Mouse (Mus musculus) lung, postnatal 25 days (tissue): ENCODE data around the gene Ankrd34a.
"Not testable (repeated sequence)": the region's sequence is repeated elsewhere in the genome, so short reads cannot be mapped to it uniquely, and the experiment has no call there.

Experiments
- DNase-seq: peaks from one replicate; pipeline ENCODE4 v3.0.0; 2022; ENCODE audit warnings: low spot score

Gene Ankrd34a

GRCm38 (mm10) chr3:96579885-96580454 is 16.5 kb upstream of the Ankrd34a start:
- peak; percentile 93 for DNase-seq

- DNase-seq, result no peak
These were observed 15.3 kb upstream of the Ankrd34a start for GRCm38 (mm10) chr3:96581141-96581540.

DNA sequence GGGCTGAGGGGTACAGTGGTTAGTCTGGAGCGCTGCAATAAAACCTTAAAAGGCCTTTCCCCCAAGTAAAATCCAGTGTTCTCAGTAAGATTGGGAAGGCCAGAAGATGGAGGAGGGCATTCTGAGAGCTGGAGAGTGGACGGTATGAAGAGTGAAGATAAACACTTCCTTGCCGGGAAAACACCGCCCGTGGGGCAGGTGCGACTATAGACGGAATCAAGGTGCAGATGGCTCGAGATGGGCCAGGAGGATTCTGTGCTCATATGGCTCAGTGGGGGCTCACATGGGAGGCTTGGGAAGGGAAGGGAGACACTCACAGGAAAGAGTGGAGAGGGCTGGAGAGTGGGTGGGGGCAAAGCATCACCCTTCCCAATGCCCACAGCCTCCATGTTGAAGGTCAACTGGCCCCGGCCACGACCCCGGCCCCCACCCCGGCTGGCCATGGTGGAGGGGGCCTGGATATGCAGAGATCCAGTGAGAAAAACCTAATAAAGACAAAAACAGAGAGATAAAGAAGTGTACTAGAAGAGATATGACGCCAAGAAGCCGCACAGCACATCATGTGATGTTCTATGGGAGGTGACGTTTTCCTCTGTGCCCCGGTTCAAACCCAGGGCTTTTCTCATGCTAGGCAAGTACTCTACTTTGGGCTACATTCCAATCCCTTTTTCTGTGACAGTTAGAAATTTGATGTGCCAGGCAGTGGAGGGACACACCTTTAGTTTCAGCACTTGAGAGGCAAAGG is 14.5 kb upstream of the Ankrd34a start:
- no peak for DNase-seq

DNA sequence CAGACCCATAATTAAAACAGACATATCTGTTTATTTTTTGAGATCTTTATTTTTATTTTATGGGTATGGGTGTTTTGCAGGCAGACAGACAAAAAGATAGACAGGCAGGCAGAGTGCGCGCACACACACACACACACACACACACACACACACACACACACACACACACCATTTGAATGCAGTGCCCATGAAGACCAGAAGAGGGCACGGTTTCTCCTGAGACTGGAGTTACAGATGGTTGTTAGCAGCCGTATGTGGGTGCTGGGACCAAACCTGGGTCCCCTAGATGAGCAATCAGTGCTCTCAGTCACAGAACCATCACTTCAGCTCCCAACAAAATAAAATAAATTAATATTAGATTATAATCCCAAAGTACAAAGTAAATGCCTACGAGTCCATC is 13.1 kb upstream of the Ankrd34a start:
- DNase-seq, result no peak

DNA sequence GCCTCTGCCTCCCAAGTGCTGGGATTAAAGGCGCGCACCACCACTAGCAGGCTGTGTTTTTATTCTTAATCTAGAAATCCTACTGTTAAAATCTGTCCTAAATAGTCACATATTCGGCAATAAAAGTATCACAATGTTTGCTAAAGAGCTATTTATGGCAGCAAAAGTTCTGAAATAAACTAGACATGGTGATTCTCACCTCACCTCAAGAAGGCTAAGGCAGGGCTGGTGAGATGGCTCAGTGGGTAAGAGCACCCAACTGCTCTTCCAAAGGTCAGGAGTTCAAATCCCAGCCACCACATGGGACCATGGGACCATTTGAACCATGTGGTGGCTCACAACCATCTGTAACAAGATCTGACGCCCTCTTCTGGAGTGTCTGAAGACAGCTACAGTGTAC is 5.8 kb upstream of the Ankrd34a start:
- no peak for DNase-seq

GRCm38 (mm10) chr3:96593374-96593773 is 3.1 kb upstream of the Ankrd34a start:
- DNase-seq, result peak; percentile 65

DNA sequence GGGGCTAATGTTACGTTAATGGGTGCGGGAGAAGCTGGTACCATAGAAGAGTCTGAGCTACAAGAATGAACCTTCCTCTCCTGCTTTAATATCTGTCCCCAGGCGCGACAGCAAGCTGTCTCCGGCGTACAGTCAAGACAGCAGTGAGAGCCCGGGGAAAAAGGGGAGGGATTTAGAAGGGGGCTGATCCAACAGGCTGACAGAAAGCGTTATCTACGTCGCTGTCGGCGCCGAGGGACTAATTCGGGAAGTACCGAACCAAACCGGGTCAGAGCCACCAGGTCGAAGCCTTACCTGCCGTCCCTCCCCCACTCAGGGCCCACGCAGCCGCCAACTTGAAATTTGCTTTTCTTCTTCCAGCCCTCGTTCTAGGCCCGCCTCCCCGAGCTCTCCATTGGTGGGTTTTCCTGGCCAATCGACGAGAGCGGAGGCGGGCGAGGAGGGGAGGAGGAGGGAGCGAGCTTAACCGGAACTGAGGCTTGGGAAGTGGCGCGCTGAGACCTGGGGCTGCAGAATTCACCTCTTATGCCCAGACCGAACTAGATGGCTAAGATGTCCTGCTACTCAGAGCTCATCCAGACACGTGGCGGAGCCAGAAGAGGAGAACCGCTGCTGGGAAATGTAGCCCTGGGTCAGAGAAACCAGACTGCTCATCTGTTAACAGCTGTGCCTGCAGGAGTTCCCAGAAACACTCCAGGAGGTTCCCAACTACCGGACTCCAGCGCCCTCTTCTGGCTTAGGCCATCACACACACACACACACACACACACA is 2.5 kb upstream of the Ankrd34a start, which contains the start of gene Polr3gl:
Polr3gl (minus strand) TSS at position 392 of the 771 bp plus-strand sequence.
- peak; percentile 96 for DNase-seq

DNA sequence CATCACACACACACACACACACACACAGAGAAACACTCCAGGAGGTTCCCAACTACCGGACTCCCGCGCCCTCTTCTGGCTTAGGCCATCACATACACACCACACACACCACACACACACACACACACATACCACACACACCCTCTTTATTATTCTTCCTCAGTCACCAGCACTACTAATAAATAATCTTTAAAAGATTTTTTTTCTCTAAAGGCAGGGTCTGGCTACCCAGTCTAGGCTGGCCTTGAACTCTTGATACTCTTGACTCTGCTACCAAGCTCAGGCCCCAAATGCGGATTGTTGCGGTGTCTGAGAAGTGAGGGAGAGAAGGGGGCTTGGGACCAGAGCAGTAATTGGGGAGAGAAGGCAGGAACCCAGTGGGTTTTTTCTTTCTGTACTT is 1.6 kb upstream of the Ankrd34a start:
- no peak for DNase-seq

DNA sequence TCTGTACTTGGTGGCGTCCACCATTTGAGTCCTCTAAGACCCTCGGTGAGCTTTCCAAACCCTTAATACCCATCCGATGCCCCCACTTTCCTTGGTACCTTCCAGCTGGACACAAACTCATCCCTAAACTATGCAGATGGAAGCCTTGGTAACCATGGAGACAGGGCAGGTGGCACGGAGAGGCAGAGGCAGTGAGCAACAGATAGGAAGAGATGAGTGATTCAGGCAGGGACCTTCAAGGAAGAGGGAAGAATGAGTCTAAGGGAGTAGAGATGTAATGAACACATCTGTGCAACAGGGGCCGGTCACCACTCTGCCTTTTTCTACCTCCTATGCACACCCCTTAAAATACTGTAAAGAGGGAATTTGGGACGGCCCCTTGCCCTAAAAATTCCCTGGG is 775 bp upstream of the Ankrd34a start:
- DNase-seq, result no peak

DNA sequence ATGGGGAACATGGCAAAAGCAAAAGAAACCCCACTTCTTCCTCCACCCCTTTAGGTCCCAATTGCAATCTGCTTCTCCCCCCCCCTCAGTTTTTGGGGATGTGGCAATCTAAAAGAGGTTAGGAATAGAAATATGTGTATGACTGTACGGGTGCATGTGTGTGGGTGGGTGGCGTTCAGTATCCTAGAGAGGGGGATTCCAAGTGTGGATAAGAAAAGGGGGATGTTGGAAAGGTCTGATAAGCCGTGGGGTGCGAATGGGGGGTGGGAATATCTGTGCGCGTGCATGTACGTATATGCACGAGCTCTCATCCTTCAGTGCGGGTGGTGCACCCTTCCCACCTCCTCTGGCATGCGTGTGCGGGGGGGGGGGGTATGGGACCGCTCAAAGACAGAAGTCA is 419 bp downstream of the Ankrd34a start:
- no peak for DNase-seq

GRCm38 (mm10) chr3:96597435-96597891 is 1.0 kb downstream of the Ankrd34a start:
- DNase-seq, result no peak

GRCm38 (mm10) chr3:96598156-96599068 is 2.0 kb downstream of the Ankrd34a start:
- DNase-seq, result peak; percentile 62

DNA sequence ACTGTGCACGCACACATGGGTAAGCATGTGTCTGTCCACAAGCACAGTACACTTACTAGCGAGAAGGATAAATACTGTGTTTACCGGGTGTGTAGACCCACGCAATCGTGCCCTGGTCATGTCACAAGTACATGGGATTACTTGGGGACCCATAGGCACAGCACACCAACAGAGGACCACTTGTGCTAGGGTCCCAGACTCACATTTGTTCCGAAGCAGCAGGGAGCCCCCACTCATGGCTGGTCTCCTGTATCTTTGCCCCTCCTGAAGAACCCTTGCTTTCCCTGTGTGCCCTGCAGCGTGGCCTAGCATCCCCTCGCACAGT is 2.6 kb downstream of the Ankrd34a start:
- DNase-seq, result no peak

GRCm38 (mm10) chr3:96599411-96599810 is 3.0 kb downstream of the Ankrd34a start:
- DNase-seq, result no peak

DNA sequence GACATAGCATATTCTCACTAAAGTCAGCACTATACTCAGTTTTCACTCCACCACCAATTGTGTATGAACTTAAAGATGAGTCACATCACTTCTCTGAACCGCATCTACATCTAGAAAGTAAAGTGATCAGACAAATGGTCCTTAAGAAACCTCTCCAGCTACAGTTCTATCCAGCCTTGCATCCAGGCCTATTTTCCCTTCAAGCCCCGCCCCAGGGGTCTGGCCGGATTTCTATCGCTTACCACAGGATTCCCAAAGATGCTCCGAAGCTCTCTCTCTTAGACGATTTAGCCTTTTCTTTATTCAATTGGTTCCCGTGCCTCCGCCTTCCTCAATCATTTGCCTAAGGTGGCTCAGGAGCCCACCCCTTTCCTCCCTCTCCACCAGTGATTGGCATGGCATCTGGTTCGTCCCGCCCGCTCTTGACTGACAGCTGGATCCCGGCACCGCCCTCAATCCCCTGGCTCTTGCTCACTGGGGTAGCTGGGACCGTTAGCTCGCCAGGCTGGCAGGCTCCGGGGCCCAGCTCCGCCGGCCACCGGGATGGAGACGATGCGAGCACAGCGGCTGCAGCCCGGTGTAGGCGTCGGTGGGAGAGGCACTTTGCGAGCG is 4.3 kb downstream of the Ankrd34a start, which contains the start of gene Lix1l:
Lix1l (plus strand) TSS at position 511 of the 612 bp plus-strand sequence.
- DNase-seq, result peak; percentile 94

- peak; percentile 68 for DNase-seq
These were observed 4.9 kb downstream of the Ankrd34a start for GRCm38 (mm10) chr3:96601251-96601787.

- no peak for DNase-seq
These were observed 5.7 kb downstream of the Ankrd34a start for GRCm38 (mm10) chr3:96601941-96602703.

GRCm38 (mm10) chr3:96602704-96603084 is 6.3 kb downstream of the Ankrd34a start:
- DNase-seq, result no peak

DNA sequence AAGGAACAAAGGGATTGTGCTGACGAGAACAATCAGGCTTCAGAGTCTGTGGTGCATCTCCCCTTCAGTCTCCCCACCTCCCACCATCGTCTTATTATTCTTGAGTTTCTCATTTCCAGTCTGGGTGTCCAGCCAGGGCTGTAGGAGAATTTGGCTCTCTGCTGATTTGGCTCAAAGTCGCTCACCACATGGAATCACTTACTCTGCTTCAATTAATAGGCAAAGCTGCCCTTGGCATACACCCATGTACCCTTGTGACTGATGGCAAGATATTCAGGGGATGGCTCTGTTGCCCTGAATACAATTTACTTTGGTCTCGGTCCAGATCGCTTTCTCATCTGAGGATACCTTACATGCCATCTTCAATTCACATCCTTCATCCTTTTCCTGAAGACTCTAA is 6.9 kb downstream of the Ankrd34a start:
- DNase-seq, result no peak

- DNase-seq, result not testable (repeated sequence)
These were observed 9.6 kb downstream of the Ankrd34a start for GRCm38 (mm10) chr3:96606007-96606406.
